Mouse (Mus musculus): ENCODE measurements around the gene Elf4. TPM values are rescaled to one million over a fixed set of nuclear protein-coding genes. Genes with fewer than 3 reads are reported as not detected.
A peak's percentile ranks its signal among the peaks of the same experiment; 100 is the strongest.

Gene Elf4
- total and polyA plus RNA-seq, 3 experiments: 1.4 to 12.4 (median 5.3) TPM

GRCm38 (mm10) chrX:48424583-48424982 is 38.3 kb downstream of the Elf4 start:
- peaks cover 28 to 49% of the 10 kb centered on the region in 2 experiments for H3K4me1 ChIP-seq (ENCODE audit: control insufficient read depth in 1 of 2, insufficient read depth in 2 of 2)
- peak; percentile 61; the same call in 1 of the 2 replicates for TF ChIP-seq MYC (IDR thresholded peaks at IDR 0.05; ENCODE audit: low read depth, low read length)
- TF ChIP-seq MAFK (IDR thresholded peaks at IDR 0.05; ENCODE audit: insufficient replicate concordance, low read length): no peak
- peak in 1 of 2 experiments; percentile 51; a peak in 2 of 4 replicates for TF ChIP-seq CTCF (conservative IDR thresholded peaks at IDR 0.05 in 1 of 2, IDR thresholded peaks at IDR 0.05 in 1 of 2; ENCODE audit: low read depth in 2 of 2, low read length in 2 of 2)
- TF ChIP-seq BHLHE40 (IDR thresholded peaks at IDR 0.05; ENCODE audit: low read depth, low read length): peak; percentile 98
- TF ChIP-seq TCF12 (IDR thresholded peaks at IDR 0.05; ENCODE audit: low read depth, low read length): peak; percentile 67; the same call in 1 of the 2 replicates
- no peak for TF ChIP-seq ZMIZ1 (IDR thresholded peaks at IDR 0.05; ENCODE audit: low read depth, low read length)
- TF ChIP-seq SIN3A (IDR thresholded peaks at IDR 0.05; ENCODE audit: low read length): peak; percentile 68; the same call in 1 of the 2 replicates
- 0 out of 2 replicates have a peak, but pooled peaks have one; percentile 23 for TF ChIP-seq ELF1 (IDR thresholded peaks at IDR 0.05; ENCODE audit: low read depth, low read length)
- TF ChIP-seq SMC3 (IDR thresholded peaks at IDR 0.05; ENCODE audit: low read depth, low read length): peak; percentile 72
- peak; percentile 31 for TF ChIP-seq RAD21 (IDR thresholded peaks at IDR 0.05; ENCODE audit: low read depth, low read length)
- TF ChIP-seq JUND (conservative IDR thresholded peaks at IDR 0.05; ENCODE audit: low read depth, low read length): no peak
- no peak; the same call in 1 of the 2 replicates for TF ChIP-seq MAX (IDR thresholded peaks at IDR 0.05; ENCODE audit: low read length)
- no peak for TF ChIP-seq NRF1 (IDR thresholded peaks at IDR 0.05; ENCODE audit: low read depth, low read length)
- no peak for TF ChIP-seq NELFE (IDR thresholded peaks at IDR 0.05; ENCODE audit: low read depth, low read length)
- TF ChIP-seq GABPA (IDR thresholded peaks at IDR 0.05; ENCODE audit: insufficient replicate concordance, low read depth, low read length): no peak
- peak; percentile 42; the same call in 1 of the 2 replicates for TF ChIP-seq MEF2A (IDR thresholded peaks at IDR 0.05; ENCODE audit: borderline replicate concordance, low read depth, low read length)
- 0 out of 2 replicates have a peak, but pooled peaks have one; percentile 23 for TF ChIP-seq MAZ (IDR thresholded peaks at IDR 0.05; ENCODE audit: low read depth, low read length)
- peak; percentile 92 for TF ChIP-seq ETS1 (conservative IDR thresholded peaks at IDR 0.05; ENCODE audit: low read depth, low read length)
- no peak for TF ChIP-seq RCOR1 (conservative IDR thresholded peaks at IDR 0.05; ENCODE audit: low read depth, low read length)
- no peak for TF ChIP-seq USF2 (conservative IDR thresholded peaks at IDR 0.05; ENCODE audit: low read depth, low read length)
- peak; percentile 57 for TF ChIP-seq USF1 (IDR thresholded peaks at IDR 0.05; ENCODE audit: low read depth, low read length)
- no peak for TF ChIP-seq UBTF (IDR thresholded peaks at IDR 0.05; ENCODE audit: low read depth, low read length)
- TF ChIP-seq MXI1 (IDR thresholded peaks at IDR 0.05; ENCODE audit: low read depth, low read length): peak; percentile 38; the same call in 1 of the 2 replicates
- TF ChIP-seq E2F4 (IDR thresholded peaks at IDR 0.05; ENCODE audit: insufficient replicate concordance, low read depth, low read length): no peak
- TF ChIP-seq IRF4 (IDR thresholded peaks at IDR 0.05; ENCODE audit: low read depth, low read length): peak; percentile 90
- TF ChIP-seq EP300 (IDR thresholded peaks at IDR 0.05; ENCODE audit: low read length): peak; percentile 62; the same call in 1 of the 2 replicates
- TF ChIP-seq ZNF384 (IDR thresholded peaks at IDR 0.05; ENCODE audit: low read depth, low read length): no peak
- no peak for TF ChIP-seq ZKSCAN1 (IDR thresholded peaks at IDR 0.05; ENCODE audit: borderline replicate concordance, low read depth, low read length)
- no peak for TF ChIP-seq HCFC1 (IDR thresholded peaks at IDR 0.05; ENCODE audit: low read depth, low read length)
- peak; percentile 73 for TF ChIP-seq CHD2 (IDR thresholded peaks at IDR 0.05; ENCODE audit: low read length)
- peak overlapping the region; percentile 55 for H3K4me2 ChIP-seq (ENCODE audit: insufficient read depth, low read depth, poor library complexity, severe bottlenecking)
- peak overlapping the region in 1 of 3 experiments; percentile 11 for H3K4me3 ChIP-seq (replicated peaks in 1 of 3; ENCODE audit: low read depth in 2 of 3, low read length in 2 of 3, poor library complexity in 1 of 3)
- in situ Hi-C loops (cut with MboI; ENCODE audit: low pct_ligation_motif_present, low pct_unique_long_range_greater_than_20kb, low sequenced_read_pairs): loop anchor here (5.0 to 10.0 kb wide), 2 partner anchors 38 to 110 kb away; partner anchors contain the start of gene Elf4
- peak overlapping the region; percentile 75 for H3K27ac ChIP-seq (ENCODE audit: insufficient read depth, low read depth)
- no peak overlapping the region; the same call in 1 of the 2 replicates for H3K9ac ChIP-seq (ENCODE audit: insufficient read depth, low read depth)
- H3K79me2 ChIP-seq (replicated peaks; ENCODE audit: control insufficient read depth, extremely low read depth, insufficient read depth, poor library complexity, severe bottlenecking): peaks cover 3% of the 10 kb centered on the region
- H3K27me3 ChIP-seq (replicated peaks): no peaks in the 10 kb centered on the region
- dilution Hi-C loops (cut with MboI; ENCODE audit: extremely low pct_ligation_motif_present, extremely low pct_unique_long_range_greater_than_20kb, low sequenced_read_pairs): no loop called here
- DNase-seq (ENCODE audit: extremely low read depth): peak; percentile 76
- peaks cover 10 to 13% of the 10 kb centered on the region in 2 experiments for H3K36me3 ChIP-seq (replicated peaks in 1 of 2; ENCODE audit: control insufficient read depth in 1 of 2, insufficient read depth in 1 of 2, low read length in 1 of 2)
- peaks cover 6% of the 10 kb centered on the region for H3K9me3 ChIP-seq (replicated peaks; ENCODE audit: low read length)
